Mouse (Mus musculus): ENCODE measurements around the gene Anks3.

The Anks3 gene

GRCm38 (mm10) chr16:4969055-4969843 is 5.2 kb upstream of the Anks3 start:
- in situ Hi-C loops (cut with MboI; ENCODE audit: low sequenced_read_pairs) = no loop called here

GRCm38 (mm10) chr16:4968426-4968825 is 4.4 kb upstream of the Anks3 start:
- in situ Hi-C loops (cut with MboI; ENCODE audit: low sequenced_read_pairs) = no loop called here

GRCm38 (mm10) chr16:4965392-4966129 is 1.6 kb upstream of the Anks3 start:
- in situ Hi-C loops (cut with MboI; ENCODE audit: low sequenced_read_pairs) = no loop called here

- in situ Hi-C loops (cut with MboI; ENCODE audit: low sequenced_read_pairs) = no loop called here
These were observed 856 bp upstream of the Anks3 start for GRCm38 (mm10) chr16:4964731-4965391.

- in situ Hi-C loops (cut with MboI; ENCODE audit: low sequenced_read_pairs) = no loop called here
These were observed 659 bp downstream of the Anks3 start for GRCm38 (mm10) chr16:4963346-4963745.

- in situ Hi-C loops (cut with MboI; ENCODE audit: low sequenced_read_pairs) = no loop called here
These were observed 3.7 kb downstream of the Anks3 start for GRCm38 (mm10) chr16:4960260-4960659.

GRCm38 (mm10) chr16:4957446-4957845 is 6.6 kb downstream of the Anks3 start:
- in situ Hi-C loops (cut with MboI; ENCODE audit: low sequenced_read_pairs) = no loop called here

- in situ Hi-C loops (cut with MboI; ENCODE audit: low sequenced_read_pairs) = no loop called here
These were observed 7.4 kb downstream of the Anks3 start for GRCm38 (mm10) chr16:4956609-4957008.

GRCm38 (mm10) chr16:4947378-4947777 is 16.6 kb downstream of the Anks3 start:
- in situ Hi-C loops (cut with MboI; ENCODE audit: low sequenced_read_pairs) = no loop called here

- in situ Hi-C loops (cut with MboI; ENCODE audit: low sequenced_read_pairs) = no loop called here
These were observed 17.9 kb downstream of the Anks3 start for GRCm38 (mm10) chr16:4946155-4946554.

GRCm38 (mm10) chr16:4945415-4945814 is 18.6 kb downstream of the Anks3 start:
- in situ Hi-C loops (cut with MboI; ENCODE audit: low sequenced_read_pairs) = no loop called here

- in situ Hi-C loops (cut with MboI; ENCODE audit: low sequenced_read_pairs) = no loop called here
These were observed 20.6 kb downstream of the Anks3 start for GRCm38 (mm10) chr16:4943431-4943830.

GRCm38 (mm10) chr16:4942868-4943267 is 21.1 kb downstream of the Anks3 start:
- in situ Hi-C loops (cut with MboI; ENCODE audit: low sequenced_read_pairs) = no loop called here

- in situ Hi-C loops (cut with MboI; ENCODE audit: low sequenced_read_pairs) = no loop called here
These were observed 23.0 kb downstream of the Anks3 start for GRCm38 (mm10) chr16:4941016-4941415.

- in situ Hi-C loops (cut with MboI; ENCODE audit: low sequenced_read_pairs) = no loop called here
These were observed 23.6 kb downstream of the Anks3 start for GRCm38 (mm10) chr16:4940311-4940850.

GRCm38 (mm10) chr16:4939412-4939811 is 24.6 kb downstream of the Anks3 start:
- in situ Hi-C loops (cut with MboI; ENCODE audit: low sequenced_read_pairs) = no loop called here

- in situ Hi-C loops (cut with MboI; ENCODE audit: low sequenced_read_pairs) = no loop called here
These were observed 25.0 kb downstream of the Anks3 start for GRCm38 (mm10) chr16:4938989-4939388.

- in situ Hi-C loops (cut with MboI; ENCODE audit: low sequenced_read_pairs) = no loop called here
These were observed 25.5 kb downstream of the Anks3 start, which contains the start of gene Nudt16l1 for GRCm38 (mm10) chr16:4938461-4938860. TSS of gene Nudt16l1 (plus strand) at chr16:4938761.

- in situ Hi-C loops (cut with MboI; ENCODE audit: low sequenced_read_pairs) = no loop called here
These were observed 26.4 kb downstream of the Anks3 start for GRCm38 (mm10) chr16:4937351-4938190.

- in situ Hi-C loops (cut with MboI; ENCODE audit: low sequenced_read_pairs) = no loop called here
These were observed 27.9 kb downstream of the Anks3 start for GRCm38 (mm10) chr16:4935931-4936703.

All from CH12F3 (cell line).